Mouse (Mus musculus) C2C12 (cell line): ENCODE measurements around the gene Itgb5.

Source experiments
- CEBPB ChIP-seq: IDR thresholded peaks from one replicate; pipeline ENCODE4 v1.6.1; 2011; ENCODE audit warnings: low read depth, mild to moderate bottlenecking, control low read depth, moderate library complexity
- CTCF ChIP-seq: IDR thresholded peaks from one replicate; pipeline ENCODE4 v1.5.1; 2011; ENCODE audit not compliant: control insufficient read depth, insufficient read depth, insufficient read length
- MYOD1 ChIP-seq: IDR thresholded peaks from one replicate; pipeline ENCODE4 v1.6.1; 2011; ENCODE audit warnings: low read depth; ENCODE audit not compliant: control insufficient read depth, insufficient read length
- MYOG ChIP-seq: IDR thresholded peaks from one replicate; pipeline ENCODE4 v1.6.1; 2011; ENCODE audit not compliant: control insufficient read depth, insufficient read length; ENCODE audit errors: extremely low read depth
- USF1 ChIP-seq: IDR thresholded peaks from one replicate; pipeline ENCODE4 v1.6.1; 2011; ENCODE audit warnings: low read depth, mild to moderate bottlenecking, control low read depth, moderate library complexity

DNA sequence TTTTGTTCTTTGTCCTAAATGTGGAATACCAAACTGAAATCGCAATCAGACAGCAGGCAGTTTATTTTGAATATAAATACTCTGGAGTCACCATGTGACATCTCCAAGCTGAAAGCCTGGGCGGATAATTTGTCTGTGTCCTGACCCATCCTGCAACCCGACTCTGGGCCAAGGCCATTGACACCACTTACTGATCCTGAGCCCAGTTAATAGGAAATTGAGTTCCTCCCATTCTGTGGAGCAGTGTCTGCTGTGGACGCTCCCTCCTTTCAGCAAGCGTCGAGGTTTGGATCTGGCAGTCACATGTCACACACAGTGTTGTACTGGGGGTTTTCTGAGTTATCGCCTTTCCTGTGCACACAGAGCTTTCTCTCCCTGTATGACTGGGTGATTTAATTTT lies 66.2 kb downstream of the Itgb5 start:
- TF ChIP-seq CTCF: no peak
- TF ChIP-seq USF1: no peak
- TF ChIP-seq MYOD1: no peak
- no peak for TF ChIP-seq CEBPB
- no peak for TF ChIP-seq MYOG
